Mouse (Mus musculus): ENCODE results near the gene Atp6v1g2.

- no peak for TF ChIP-seq CTCF (IDR thresholded peaks at IDR 0.05; ENCODE audit: low read depth, low read length)
- TF ChIP-seq POLR2A (IDR thresholded peaks at IDR 0.05; ENCODE audit: borderline replicate concordance, low read depth, low read length), result no peak
These were observed 14.8 kb upstream of the Atp6v1g2 start for GRCm38 (mm10) chr17:35218516-35219193.

Measured in bone marrow macrophage, adult 2 months (primary cell).